Mouse (Mus musculus): ENCODE results near the gene Gm10722. TPM values are rescaled to one million over a fixed set of nuclear protein-coding genes. Genes with fewer than 3 reads are reported as not detected.
"Not testable (repeated sequence)": the region's sequence is repeated elsewhere in the genome, so short reads cannot be mapped to it uniquely, and the experiment has no call there.

Gene Gm10722
- not detected in 2 replicates for polyA plus RNA-seq (2016; fragmentation: Nextera tagmentation; extraction: Ambion mirVana)

DNA sequence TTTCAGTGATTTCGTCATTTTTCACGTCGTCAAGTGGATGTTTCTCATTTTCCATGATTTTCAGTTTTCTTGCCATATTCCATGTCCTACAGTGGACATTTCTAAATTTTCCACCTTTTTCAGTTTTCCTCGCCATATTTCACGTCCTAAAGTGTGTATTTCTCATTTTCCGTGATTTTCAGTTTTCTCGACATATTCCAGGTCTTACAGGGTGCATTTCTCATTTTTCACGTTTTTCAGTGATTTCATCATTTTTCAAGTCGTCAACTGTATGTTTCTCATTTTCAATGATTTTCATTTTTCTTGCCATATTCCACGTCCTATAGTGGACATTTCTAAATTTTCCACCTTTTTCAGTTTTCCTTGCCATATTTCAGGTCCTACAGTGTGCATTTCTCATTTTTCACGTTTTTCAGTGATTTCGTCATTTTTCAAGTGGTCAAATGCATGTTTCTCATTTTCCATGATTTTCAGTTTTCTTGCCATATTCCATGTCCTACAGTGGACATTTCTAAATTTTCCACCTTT is at the start of gene Gm10722:
Gene Gm10722, plus strand, starts transcription at position 478 of the 528 bp plus-strand sequence.
- WGBS = 70% methylated on average over 12 of the region's 12 CpGs
- not testable (repeated sequence) for H3K27me3 ChIP-seq; H3K9ac ChIP-seq; H3K27ac ChIP-seq; H3K9me3 ChIP-seq; ATAC-seq (ENCODE audit: insufficient number of reproducible peaks, insufficient read depth, low FRiP score, low TSS enrichment); H3K36me3 ChIP-seq; H3K4me2 ChIP-seq (replicated peaks); H3K4me1 ChIP-seq; H3K4me3 ChIP-seq

- not testable (repeated sequence) for H3K36me3 ChIP-seq; H3K4me3 ChIP-seq; H3K4me2 ChIP-seq (replicated peaks); H3K27ac ChIP-seq; H3K9me3 ChIP-seq; H3K9ac ChIP-seq; ATAC-seq (ENCODE audit: insufficient number of reproducible peaks, insufficient read depth, low FRiP score, low TSS enrichment); H3K27me3 ChIP-seq; H3K4me1 ChIP-seq
- WGBS = 65% methylated on average over 8 of the region's 8 CpGs
Measured at GRCm38 (mm10) chr9:3001006-3001405, 284 bp downstream of the Gm10722 start.

DNA sequence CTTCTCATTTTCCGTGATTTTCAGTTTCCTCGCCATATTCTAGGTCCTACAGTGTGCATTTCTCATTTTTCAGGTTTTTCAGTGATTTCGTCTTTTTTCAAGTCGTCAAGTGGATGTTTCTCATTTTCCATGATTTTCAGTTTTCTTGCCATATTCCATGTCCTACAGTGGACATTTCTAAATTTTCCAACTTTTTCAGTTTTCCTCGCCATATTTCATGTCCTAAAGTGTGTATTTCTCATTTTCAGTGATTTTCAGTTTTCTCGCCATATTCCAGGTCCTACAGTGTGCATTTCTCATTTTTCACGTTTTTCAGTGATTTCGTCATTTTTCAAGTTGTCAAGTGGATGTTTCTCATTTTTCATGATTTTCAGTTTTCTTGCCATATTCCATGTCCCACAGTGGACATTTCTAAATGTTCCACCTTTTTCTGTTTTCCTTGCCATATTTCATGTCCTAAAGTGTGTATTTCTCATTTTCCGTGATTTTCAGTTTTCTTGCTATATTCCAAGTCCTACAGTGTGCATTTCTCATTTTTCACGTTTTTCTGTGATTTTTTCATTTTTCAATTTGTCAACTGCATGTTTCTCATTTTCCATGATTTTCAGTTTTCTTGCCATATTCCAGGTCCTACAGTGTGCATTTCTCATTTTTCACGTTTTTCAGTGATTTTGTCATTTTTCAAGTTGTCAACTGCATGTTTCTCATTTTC is 1.4 kb downstream of the Gm10722 start:
- not testable (repeated sequence) for H3K4me3 ChIP-seq; H3K9ac ChIP-seq; H3K9me3 ChIP-seq; H3K27me3 ChIP-seq; H3K4me1 ChIP-seq; H3K36me3 ChIP-seq; H3K4me2 ChIP-seq (replicated peaks); H3K27ac ChIP-seq
- 68% methylated on average over 9 of the region's 11 CpGs for WGBS
- peak; percentile 91 for ATAC-seq (ENCODE audit: insufficient number of reproducible peaks, insufficient read depth, low FRiP score, low TSS enrichment)

DNA sequence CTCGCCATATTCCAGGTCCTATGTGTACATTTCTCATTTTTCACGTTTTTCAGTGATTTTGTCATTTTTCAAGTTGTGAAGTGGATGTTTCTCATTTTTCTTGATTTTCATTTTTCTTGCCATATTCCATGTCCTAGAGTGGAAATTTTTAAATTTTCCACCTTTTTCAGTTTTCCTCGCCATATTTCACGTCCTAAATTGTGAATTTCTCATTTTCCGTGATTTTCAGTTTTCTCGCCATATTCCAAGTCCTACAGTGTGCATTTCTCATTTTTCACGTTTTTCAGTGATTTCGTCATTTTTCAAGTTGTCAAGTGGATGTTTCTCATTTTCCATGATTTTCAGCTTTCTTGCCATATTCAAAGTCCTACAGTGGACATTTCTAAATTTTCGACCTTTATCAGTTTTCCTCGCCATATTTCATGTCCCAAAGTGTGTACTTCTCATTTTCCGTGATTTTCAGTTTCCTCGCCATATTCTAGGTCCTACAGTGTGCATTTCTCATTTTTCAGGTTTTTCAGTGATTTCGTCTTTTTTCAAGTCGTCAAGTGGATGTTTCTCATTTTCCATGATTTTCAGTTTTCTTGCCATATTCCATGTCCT is 2.2 kb downstream of the Gm10722 start, which contains the start of gene Gm11168:
Gene Gm11168, plus strand, starts transcription at position 553 of the 603 bp plus-strand sequence.
- not testable (repeated sequence) for H3K27me3 ChIP-seq; H3K9ac ChIP-seq; H3K4me3 ChIP-seq; H3K4me2 ChIP-seq (replicated peaks); H3K4me1 ChIP-seq; H3K9me3 ChIP-seq; ATAC-seq (ENCODE audit: insufficient number of reproducible peaks, insufficient read depth, low FRiP score, low TSS enrichment); H3K27ac ChIP-seq; H3K36me3 ChIP-seq
- 70% methylated on average over 6 of the region's 14 CpGs for WGBS

- H3K36me3 ChIP-seq; H3K4me1 ChIP-seq; H3K27ac ChIP-seq; H3K27me3 ChIP-seq; H3K9ac ChIP-seq; H3K4me3 ChIP-seq; H3K9me3 ChIP-seq; ATAC-seq (ENCODE audit: insufficient number of reproducible peaks, insufficient read depth, low FRiP score, low TSS enrichment); H3K4me2 ChIP-seq (replicated peaks): not testable (repeated sequence)
- WGBS = 85% methylated on average over 1 of the region's 5 CpGs
Measured at GRCm38 (mm10) chr9:3006179-3006578, 5.5 kb downstream of the Gm10722 start.

GRCm38 (mm10) chr9:3006636-3007035 is 5.9 kb downstream of the Gm10722 start:
- not testable (repeated sequence) for H3K4me3 ChIP-seq; H3K4me1 ChIP-seq; H3K27ac ChIP-seq; H3K4me2 ChIP-seq (replicated peaks); H3K27me3 ChIP-seq; H3K9ac ChIP-seq; H3K36me3 ChIP-seq; H3K9me3 ChIP-seq
- 67% methylated on average over 8 of the region's 8 CpGs for WGBS
- ATAC-seq (ENCODE audit: insufficient number of reproducible peaks, insufficient read depth, low FRiP score, low TSS enrichment) = peak; percentile 75

DNA sequence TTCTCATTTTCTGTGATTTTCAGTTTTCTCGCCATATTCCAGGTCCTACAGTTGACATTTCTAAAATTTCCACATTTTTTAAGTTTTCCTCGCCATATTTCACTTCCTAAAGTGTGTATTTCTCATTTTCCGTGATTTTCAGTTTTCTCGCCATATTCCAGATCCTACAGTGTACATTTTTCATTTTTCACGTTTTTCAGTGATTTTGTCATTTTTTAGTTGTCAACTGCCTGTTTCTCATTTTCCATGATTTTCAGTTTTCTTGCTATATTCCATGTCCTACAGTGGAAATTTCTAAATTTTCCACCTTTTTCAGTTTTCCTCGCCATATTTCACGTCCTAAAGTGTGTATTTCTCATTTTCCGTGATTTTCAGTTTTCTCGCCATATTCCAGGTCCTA is 6.5 kb downstream of the Gm10722 start:
- H3K9ac ChIP-seq; H3K4me1 ChIP-seq; H3K4me3 ChIP-seq; H3K27ac ChIP-seq; H3K36me3 ChIP-seq; H3K9me3 ChIP-seq; H3K27me3 ChIP-seq; ATAC-seq (ENCODE audit: insufficient number of reproducible peaks, insufficient read depth, low FRiP score, low TSS enrichment); H3K4me2 ChIP-seq (replicated peaks): not testable (repeated sequence)
- WGBS = 79% methylated on average over 8 of the region's 9 CpGs

DNA sequence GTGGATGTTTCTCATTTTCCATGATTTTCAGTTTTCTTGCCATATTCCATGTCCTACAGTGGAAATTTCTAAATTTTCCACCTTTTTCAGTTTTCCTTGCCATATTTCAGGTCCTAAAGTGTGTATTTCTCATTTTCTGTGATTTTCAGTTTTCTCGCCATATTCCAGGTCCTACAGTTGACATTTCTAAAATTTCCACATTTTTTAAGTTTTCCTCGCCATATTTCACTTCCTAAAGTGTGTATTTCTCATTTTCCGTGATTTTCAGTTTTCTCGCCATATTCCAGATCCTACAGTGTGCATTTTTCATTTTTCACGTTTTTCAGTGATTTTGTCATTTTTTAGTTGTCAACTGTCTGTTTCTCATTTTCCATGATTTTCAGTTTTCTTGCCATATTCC is 8.6 kb downstream of the Gm10722 start:
- not testable (repeated sequence) for H3K4me3 ChIP-seq; H3K27me3 ChIP-seq; H3K4me1 ChIP-seq; H3K9ac ChIP-seq; H3K9me3 ChIP-seq; H3K27ac ChIP-seq; H3K36me3 ChIP-seq; H3K4me2 ChIP-seq (replicated peaks)
- ATAC-seq (ENCODE audit: insufficient number of reproducible peaks, insufficient read depth, low FRiP score, low TSS enrichment) = 0 out of 2 replicates have a peak, but pooled peaks have one; percentile 64
- WGBS = no CpG with 5 or more reads among the region's 5 CpGs

GRCm38 (mm10) chr9:3012054-3012621 is 11.4 kb downstream of the Gm10722 start:
- not testable (repeated sequence) for H3K36me3 ChIP-seq; H3K4me2 ChIP-seq (replicated peaks); ATAC-seq (ENCODE audit: insufficient number of reproducible peaks, insufficient read depth, low FRiP score, low TSS enrichment); H3K9me3 ChIP-seq; H3K9ac ChIP-seq; H3K4me1 ChIP-seq; H3K27me3 ChIP-seq; H3K27ac ChIP-seq; H3K4me3 ChIP-seq
- 75% methylated on average over 3 of the region's 7 CpGs for WGBS

GRCm38 (mm10) chr9:3012733-3013279 is 12.1 kb downstream of the Gm10722 start, which contains the start of gene Gm10721:
Gene Gm10721 (plus strand): TSS chr9:3013140.
- H3K4me1 ChIP-seq; H3K27ac ChIP-seq; H3K4me3 ChIP-seq; H3K9ac ChIP-seq; H3K9me3 ChIP-seq; H3K4me2 ChIP-seq (replicated peaks); H3K27me3 ChIP-seq; H3K36me3 ChIP-seq: not testable (repeated sequence)
- peak; percentile 62; the same call in 1 of the 2 replicates for ATAC-seq (ENCODE audit: insufficient number of reproducible peaks, insufficient read depth, low FRiP score, low TSS enrichment)
- no CpG with 5 or more reads among the region's 11 CpGs for WGBS

DNA sequence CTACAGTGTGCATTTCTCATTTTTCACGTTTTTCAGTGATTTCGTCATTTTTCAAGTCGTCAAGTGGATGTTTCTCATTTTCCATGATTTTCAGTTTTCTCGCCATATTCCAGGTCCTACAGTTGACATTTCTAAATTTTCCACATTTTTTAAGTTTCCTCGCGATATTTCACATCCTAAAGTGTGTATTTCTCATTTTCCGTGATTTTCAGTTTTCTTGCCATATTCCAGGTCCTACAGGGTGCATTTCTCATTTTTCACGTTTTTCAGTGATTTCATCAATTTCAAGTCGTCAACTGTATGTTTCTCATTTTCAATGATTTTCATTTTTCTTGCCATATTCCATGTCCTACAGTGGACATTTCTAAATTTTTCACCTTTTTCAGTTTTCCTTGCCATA is 14.6 kb downstream of the Gm10722 start, which contains the start of gene Gm10720:
Gene Gm10720, plus strand, starts transcription at position 301 of the 400 bp plus-strand sequence.
- H3K27me3 ChIP-seq; H3K36me3 ChIP-seq; H3K27ac ChIP-seq; ATAC-seq (ENCODE audit: insufficient number of reproducible peaks, insufficient read depth, low FRiP score, low TSS enrichment); H3K4me3 ChIP-seq; H3K4me1 ChIP-seq; H3K4me2 ChIP-seq (replicated peaks); H3K9me3 ChIP-seq; H3K9ac ChIP-seq: not testable (repeated sequence)
- 64% methylated on average over 5 of the region's 9 CpGs for WGBS

DNA sequence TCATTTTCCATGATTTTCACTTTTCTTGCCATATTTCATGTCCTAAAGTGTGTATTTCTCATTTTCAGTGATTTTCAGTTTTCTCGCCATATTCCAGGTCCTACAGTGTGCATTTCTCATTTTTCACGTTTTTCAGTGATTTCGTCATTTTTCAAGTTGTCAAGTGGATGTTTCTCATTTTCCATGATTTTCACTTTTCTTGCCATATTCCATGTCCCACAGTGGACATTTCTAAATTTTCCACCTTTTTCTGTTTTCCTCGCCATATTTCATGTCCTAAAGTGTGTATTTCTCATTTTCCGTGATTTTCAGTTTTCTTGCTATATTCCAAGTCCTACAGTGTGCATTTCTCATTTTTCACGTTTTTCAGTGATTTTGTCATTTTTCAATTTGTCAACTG is 15.2 kb downstream of the Gm10722 start:
- H3K27ac ChIP-seq; H3K4me1 ChIP-seq; H3K4me2 ChIP-seq (replicated peaks); H3K9ac ChIP-seq; H3K4me3 ChIP-seq; ATAC-seq (ENCODE audit: insufficient number of reproducible peaks, insufficient read depth, low FRiP score, low TSS enrichment); H3K36me3 ChIP-seq; H3K9me3 ChIP-seq; H3K27me3 ChIP-seq: not testable (repeated sequence)
- WGBS = 75% methylated on average over 6 of the region's 6 CpGs

Data from embryonic facial prominence, embryonic 12.5 days (tissue).